Mouse (Mus musculus) heart, adult 2 months (tissue): ENCODE results near the gene Apod.

Experiments
- CTCF ChIP-seq: fragments of 200-600 bp; IDR thresholded peaks from 2 replicates; pipeline ENCODE4 v1.8.1; 2022; ENCODE audit warnings: antibody characterized with exemption, mild to moderate bottlenecking, moderate library complexity
- EP300 ChIP-seq: fragments of 200-500 bp; IDR thresholded peaks from 2 replicates; pipeline ENCODE4 v1.6.1; 2011; ENCODE audit warnings: low read depth, low read length, control low read depth; ENCODE audit not compliant: insufficient read depth
- POLR2A ChIP-seq: fragments of 200-500 bp; IDR thresholded peaks from 2 replicates; pipeline ENCODE4 v1.6.1; 2011; ENCODE audit warnings: mild to moderate bottlenecking, low read depth, low read length, control low read depth; ENCODE audit not compliant: insufficient read depth

DNA sequence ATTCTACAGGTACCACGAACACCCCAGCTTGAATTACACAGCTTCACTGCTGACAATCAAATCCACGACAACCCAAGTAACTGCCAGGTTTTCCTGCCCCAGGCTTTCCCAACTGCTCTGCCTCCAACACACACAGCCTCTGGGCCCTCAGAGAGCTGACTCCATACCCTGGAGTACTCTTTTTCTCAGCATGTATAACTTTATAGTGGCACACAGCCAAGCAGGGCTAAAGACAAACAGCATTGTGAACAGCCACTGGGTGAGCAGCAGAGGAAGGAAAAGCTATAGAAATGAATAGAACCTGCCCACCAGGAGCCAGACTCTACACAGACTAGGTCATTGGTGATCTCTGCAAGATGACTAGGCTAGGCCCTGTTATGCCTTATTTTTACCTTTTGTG, 15.1 kb upstream of the Apod start:
- TF ChIP-seq CTCF: no peak
- TF ChIP-seq EP300: no peak
- no peak for TF ChIP-seq POLR2A
